ENCODE assay signal across 27 mouse cellular contexts in genomic region chr6:147094771-147095170, GRCm38 (mm10). TPM values are rescaled to one million over a fixed set of nuclear protein-coding genes. Genes with fewer than 3 reads are reported as not detected.
DNase-seq lines count a peak whose midpoint lies in the region; ATAC-seq lines count a peak whose summit lies in the region.
"Had no signal": no experiment of that assay in that cellular context is flagged by ENCODE, and none has a peak within 500 bp of the region (broad histone marks: within the 10 kb centered on the region; RNA-seq: fewer than 3 reads in every experiment).

No protein-coding gene starts in this region.

- H3K4me1 ChIP-seq in embryonic facial prominence, embryonic 13.5 days = peaks cover 57% of the 10 kb centered on the region
- H3K4me1 ChIP-seq in embryonic facial prominence, embryonic 10.5 days = peaks cover 63% of the 10 kb centered on the region
- peaks cover 46% of the 10 kb centered on the region for H3K4me1 ChIP-seq in limb, embryonic 12.5 days (replicated peaks)
- H3K4me1 ChIP-seq in limb, embryonic 10.5 days = peaks cover 30% of the 10 kb centered on the region
- H3K4me1 ChIP-seq in neural tube, embryonic 11.5 days (ENCODE audit: control insufficient read depth, insufficient read depth, low read length) = peaks cover 9% of the 10 kb centered on the region; the same call in 1 of the 2 replicates

- peaks cover 13% of the 10 kb centered on the region for H3K36me3 ChIP-seq in embryonic facial prominence, embryonic 13.5 days
- peaks cover 27% of the 10 kb centered on the region for H3K36me3 ChIP-seq in embryonic facial prominence, embryonic 10.5 days (replicated peaks)
- peaks cover 15% of the 10 kb centered on the region; the same call in 1 of the 2 replicates for H3K36me3 ChIP-seq in limb, embryonic 12.5 days
- H3K36me3 ChIP-seq in limb, embryonic 10.5 days = peaks cover 18% of the 10 kb centered on the region
- H3K36me3 ChIP-seq in neural tube, embryonic 11.5 days (ENCODE audit: control insufficient read depth, insufficient read depth, low read length) = no peaks in the 10 kb centered on the region; the same call in 1 of the 2 replicates
- H3K36me3 ChIP-seq: forebrain, embryonic 12.5 days had no signal

- H3K4me2 ChIP-seq in embryonic facial prominence, embryonic 13.5 days = 0 out of 2 replicates have a peak overlapping the region, but pooled peaks have one; percentile 9
- H3K4me2 ChIP-seq in limb, embryonic 12.5 days = peak overlapping the region; percentile 13; the same call in 1 of the 2 replicates
- H3K4me2 ChIP-seq in neural tube, embryonic 11.5 days (ENCODE audit: low read depth) = no peak overlapping the region
- H3K4me2 ChIP-seq: embryonic facial prominence, embryonic 15.5 days; forebrain, embryonic 12.5 days; midbrain, embryonic 12.5 days had no signal

- no peak overlapping the region for H3K27ac ChIP-seq in embryonic facial prominence, embryonic 13.5 days
- no peak overlapping the region for H3K27ac ChIP-seq in embryonic facial prominence, embryonic 10.5 days (replicated peaks)
- H3K27ac ChIP-seq in limb, embryonic 12.5 days = no peak overlapping the region
- no peak overlapping the region for H3K27ac ChIP-seq in limb, embryonic 10.5 days
- H3K27ac ChIP-seq in neural tube, embryonic 11.5 days (ENCODE audit: low read depth, low read length) = no peak overlapping the region
- H3K27ac ChIP-seq: embryonic facial prominence, embryonic 15.5 days; forebrain, embryonic 12.5 days; liver, embryonic 14.5 days; macrophage; midbrain, embryonic 12.5 days; neural tube, embryonic 13.5 days had no signal

- H3K4me3 ChIP-seq in embryonic facial prominence, embryonic 13.5 days = no peak overlapping the region
- H3K4me3 ChIP-seq in embryonic facial prominence, embryonic 10.5 days = no peak overlapping the region
- H3K4me3 ChIP-seq in limb, embryonic 12.5 days (replicated peaks) = no peak overlapping the region
- no peak overlapping the region for H3K4me3 ChIP-seq in limb, embryonic 10.5 days
- no peak overlapping the region for H3K4me3 ChIP-seq in neural tube, embryonic 11.5 days (ENCODE audit: low read depth, low read length)
- H3K4me3 ChIP-seq: embryonic facial prominence, embryonic 15.5 days; forebrain, embryonic 12.5 days; midbrain, embryonic 12.5 days; neural tube, embryonic 13.5 days had no signal

- no peak for ATAC-seq in embryonic facial prominence, embryonic 13.5 days (ENCODE audit: insufficient number of reproducible peaks, insufficient read depth, low FRiP score, low TSS enrichment, low read depth)
- no peak for ATAC-seq in limb, embryonic 12.5 days (ENCODE audit: insufficient number of reproducible peaks, insufficient read depth, low FRiP score, low TSS enrichment, low read depth)
- ATAC-seq in neural tube, embryonic 11.5 days (ENCODE audit: insufficient read depth, low FRiP score, low TSS enrichment) = no peak
- ATAC-seq: forebrain, postnatal 0 days; intestine, postnatal 0 days had no signal

- no peak overlapping the region for H3K9ac ChIP-seq in embryonic facial prominence, embryonic 13.5 days
- H3K9ac ChIP-seq in limb, embryonic 12.5 days (replicated peaks) = no peak overlapping the region
- H3K9ac ChIP-seq in neural tube, embryonic 11.5 days (ENCODE audit: low read length) = no peak overlapping the region
- H3K9ac ChIP-seq: embryonic facial prominence, embryonic 15.5 days; forebrain, embryonic 12.5 days; forebrain, postnatal 0 days; liver, embryonic 14.5 days; midbrain, embryonic 12.5 days; neural tube, embryonic 13.5 days had no signal

- peaks cover 9% of the 10 kb centered on the region; the same call in 1 of the 2 replicates for H3K27me3 ChIP-seq in embryonic facial prominence, embryonic 13.5 days
- peaks cover 11% of the 10 kb centered on the region for H3K27me3 ChIP-seq in embryonic facial prominence, embryonic 10.5 days (replicated peaks; ENCODE audit: low read depth, poor library complexity, severe bottlenecking)
- H3K27me3 ChIP-seq in limb, embryonic 12.5 days = peaks cover 4% of the 10 kb centered on the region; the same call in 1 of the 2 replicates
- peaks cover 10% of the 10 kb centered on the region for H3K27me3 ChIP-seq in limb, embryonic 10.5 days (ENCODE audit: low read depth, poor library complexity, severe bottlenecking)
- H3K27me3 ChIP-seq in neural tube, embryonic 11.5 days (ENCODE audit: control insufficient read depth, insufficient read depth, low read length) = no peaks in the 10 kb centered on the region
- H3K27me3 ChIP-seq: embryonic facial prominence, embryonic 15.5 days had no signal

- 79% methylated on average over 7 of the region's 7 CpGs for WGBS in embryonic facial prominence, embryonic 13.5 days
- 88% methylated on average over 7 of the region's 7 CpGs for whole genome bisulfite sequencing in embryonic facial prominence, embryonic 10.5 days
- 85% methylated on average over 7 of the region's 7 CpGs for WGBS in limb, embryonic 12.5 days
- WGBS in limb, embryonic 10.5 days = 88% methylated on average over 7 of the region's 7 CpGs
- WGBS in neural tube, embryonic 11.5 days = 72% methylated on average over 7 of the region's 7 CpGs

- H3K9me3 ChIP-seq in embryonic facial prominence, embryonic 13.5 days = no peaks in the 10 kb centered on the region
- H3K9me3 ChIP-seq in embryonic facial prominence, embryonic 10.5 days = no peaks in the 10 kb centered on the region
- H3K9me3 ChIP-seq in limb, embryonic 12.5 days = no peaks in the 10 kb centered on the region
- H3K9me3 ChIP-seq in limb, embryonic 10.5 days (replicated peaks) = no peaks in the 10 kb centered on the region
- H3K9me3 ChIP-seq in neural tube, embryonic 11.5 days (ENCODE audit: control insufficient read depth, low read length) = no peaks in the 10 kb centered on the region
- H3K9me3 ChIP-seq: embryonic facial prominence, embryonic 15.5 days; forebrain, embryonic 12.5 days; midbrain, embryonic 12.5 days; neural tube, embryonic 13.5 days had no signal

- no peak for DNase-seq in embryonic facial prominence, embryonic 10.5 days (ENCODE audit: low spot score)
- no peak for DNase-seq in limb, embryonic 10.5 days (ENCODE audit: low spot score)
- DNase-seq in neural tube, embryonic 11.5 days (ENCODE audit: low spot score) = peak; percentile 10
- no peak for DNase-seq in neural tube, embryonic 10.5 days (ENCODE audit: extremely low spot score, low spot score)
- no peak for DNase-seq in frontal cortex, postnatal 14 days (ENCODE audit: low spot score in 2 of 2)
- DNase-seq: adrenal gland, postnatal 14 days; cerebellum, adult 11-12 months; cerebellum, postnatal 10 days; forebrain, postnatal 0 days; gastrocnemius, postnatal 10 days; heart, postnatal 14 days; kidney, adult 9 months; kidney, postnatal 14 days; liver; lung, adult 2 months; lung, postnatal 10 days; right cerebral cortex, postnatal 14 days; thymus, postnatal 4 days had no signal

RNA-seq across cellular contexts. Expression of gene Klhl42, which starts 3.6 kb away (rescaled TPM):
- polyA plus RNA-seq in embryonic facial prominence, embryonic 13.5 days (2015; fragmentation: Nextera tagmentation; extraction: Ambion mirVana) = 9.2 and 10.5 TPM in 2 replicates
- polyA plus RNA-seq in embryonic facial prominence, embryonic 10.5 days (2016; fragmentation: Nextera tagmentation; extraction: Ambion mirVana) = 6.5 and 6.8 TPM in 2 replicates
- polyA plus RNA-seq in limb, embryonic 12.5 days (2016; fragmentation: Nextera tagmentation; extraction: Ambion mirVana) = 9.3 and 9.6 TPM in 2 replicates
- polyA plus RNA-seq in limb, embryonic 10.5 days (2016; fragmentation: Nextera tagmentation; extraction: Ambion mirVana) = 6.3 and 6.9 TPM in 2 replicates
- 8.4 and 10.0 TPM in 2 replicates for polyA plus RNA-seq in neural tube, embryonic 11.5 days (2014; fragmentation: Nextera tagmentation; extraction: Ambion mirVana)

RNA-seq across cellular contexts. Expression of gene Mansc4, which starts 7.9 kb away (rescaled TPM):
- 4.6 and 6.1 TPM in 2 replicates for polyA plus RNA-seq in embryonic facial prominence, embryonic 13.5 days (2015; fragmentation: Nextera tagmentation; extraction: Ambion mirVana)
- 0.62 and 2.0 TPM in 2 replicates for polyA plus RNA-seq in embryonic facial prominence, embryonic 10.5 days (2016; fragmentation: Nextera tagmentation; extraction: Ambion mirVana)
- polyA plus RNA-seq in limb, embryonic 12.5 days (2016; fragmentation: Nextera tagmentation; extraction: Ambion mirVana) = 2.5 and 2.6 TPM in 2 replicates
- polyA plus RNA-seq in limb, embryonic 10.5 days (2016; fragmentation: Nextera tagmentation; extraction: Ambion mirVana) = 1.0 and 2.2 TPM in 2 replicates
- polyA plus RNA-seq in neural tube, embryonic 11.5 days (2014; fragmentation: Nextera tagmentation; extraction: Ambion mirVana) = 0.22 and 0.32 TPM in 2 replicates
- polyA plus RNA-seq: liver, embryonic 14.5 days; macrophage had no signal

RNA-seq across cellular contexts. Expression of gene Mrps35, which starts 52.2 kb away (rescaled TPM):
- polyA plus RNA-seq in embryonic facial prominence, embryonic 13.5 days (2015; fragmentation: Nextera tagmentation; extraction: Ambion mirVana) = 102 and 106 TPM in 2 replicates
- 109 and 122 TPM in 2 replicates for polyA plus RNA-seq in embryonic facial prominence, embryonic 10.5 days (2016; fragmentation: Nextera tagmentation; extraction: Ambion mirVana)
- 102 and 106 TPM in 2 replicates for polyA plus RNA-seq in limb, embryonic 12.5 days (2016; fragmentation: Nextera tagmentation; extraction: Ambion mirVana)
- polyA plus RNA-seq in limb, embryonic 10.5 days (2016; fragmentation: Nextera tagmentation; extraction: Ambion mirVana) = 119 and 134 TPM in 2 replicates
- 90.0 and 103 TPM in 2 replicates for polyA plus RNA-seq in neural tube, embryonic 11.5 days (2014; fragmentation: Nextera tagmentation; extraction: Ambion mirVana)
